Mouse (Mus musculus) NIH3T3 (cell line): ENCODE measurements around the gene Arhgap8.

ENCODE experiments used
- DNase-seq: peaks from one replicate; pipeline ENCODE4 v3.0.0-alpha.2; 2012; ENCODE audit warnings: low read depth

Arhgap8 gene

DNA sequence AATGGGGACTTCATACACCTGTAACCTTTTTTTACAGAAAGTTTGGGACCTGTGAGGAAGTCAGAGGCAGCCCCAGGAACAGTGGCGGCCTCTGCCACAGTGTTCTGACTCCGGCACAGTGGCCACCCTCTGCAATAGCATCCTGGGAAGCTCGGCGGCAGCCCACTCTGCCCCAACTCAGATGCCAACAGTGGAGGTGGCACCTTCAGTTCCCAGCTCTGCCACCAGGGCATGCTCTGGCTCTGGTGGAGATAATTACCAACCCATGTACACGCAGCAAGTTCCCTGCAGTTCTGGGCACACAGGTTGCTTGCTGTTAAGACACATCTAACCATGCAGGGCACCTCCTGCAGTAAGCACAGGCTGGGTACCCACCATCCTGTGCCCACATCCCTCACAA lies 80.3 kb downstream of the Arhgap8 start:
- peak; percentile 47 for DNase-seq

DNA sequence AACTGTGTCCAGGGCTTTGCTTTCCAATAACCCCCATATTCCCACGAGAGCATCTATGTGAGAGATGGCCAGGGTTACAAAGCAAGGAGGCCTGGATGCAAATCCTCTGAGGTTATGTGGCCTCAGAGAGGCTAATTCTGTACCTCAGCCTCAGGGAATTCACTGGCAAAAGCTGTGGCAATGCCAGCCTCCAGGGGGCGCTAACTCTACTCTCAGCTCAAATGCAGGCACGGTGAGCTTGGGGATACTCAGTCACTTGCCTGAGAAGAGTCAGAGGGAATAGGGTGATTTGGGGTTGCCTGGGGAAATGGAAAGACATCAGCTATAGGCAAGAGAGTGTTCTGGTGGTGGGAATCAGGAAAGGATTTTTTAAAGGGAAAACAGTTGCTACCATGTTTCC lies 83.8 kb downstream of the Arhgap8 start:
- DNase-seq: peak; percentile 73

DNA sequence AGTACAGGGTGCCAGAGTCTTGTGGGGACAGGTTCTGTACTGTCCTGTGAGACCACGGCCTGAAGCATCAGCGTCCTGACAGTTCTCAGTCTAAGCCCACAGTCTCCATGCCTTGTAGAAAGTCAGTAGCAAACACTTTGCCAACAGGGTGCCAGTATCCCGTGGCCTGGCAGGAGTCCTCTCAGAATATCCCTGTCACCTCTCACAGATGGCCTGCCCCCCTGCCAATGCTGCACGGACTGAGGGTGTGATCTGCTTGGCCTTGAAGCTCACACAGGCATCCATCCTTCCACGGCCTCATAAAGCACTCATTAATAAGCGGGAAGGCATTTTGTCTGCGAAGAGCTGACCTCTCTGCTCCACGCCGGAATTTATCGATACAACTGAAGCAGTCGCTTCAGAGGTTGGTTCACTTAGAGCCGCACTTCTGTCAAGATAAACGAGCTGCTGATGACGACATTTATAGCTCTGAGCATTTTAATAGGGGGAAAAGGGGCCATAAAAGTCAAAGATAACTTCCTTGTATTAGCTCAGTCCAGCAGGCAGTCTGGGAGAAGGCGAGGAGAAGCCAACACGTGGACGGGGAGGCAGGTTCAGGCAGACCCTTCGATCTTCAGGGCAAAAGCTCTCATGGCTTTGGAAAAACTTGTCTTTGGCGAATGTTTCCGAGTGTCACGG lies 89.6 kb downstream of the Arhgap8 start:
- DNase-seq: no peak

DNA sequence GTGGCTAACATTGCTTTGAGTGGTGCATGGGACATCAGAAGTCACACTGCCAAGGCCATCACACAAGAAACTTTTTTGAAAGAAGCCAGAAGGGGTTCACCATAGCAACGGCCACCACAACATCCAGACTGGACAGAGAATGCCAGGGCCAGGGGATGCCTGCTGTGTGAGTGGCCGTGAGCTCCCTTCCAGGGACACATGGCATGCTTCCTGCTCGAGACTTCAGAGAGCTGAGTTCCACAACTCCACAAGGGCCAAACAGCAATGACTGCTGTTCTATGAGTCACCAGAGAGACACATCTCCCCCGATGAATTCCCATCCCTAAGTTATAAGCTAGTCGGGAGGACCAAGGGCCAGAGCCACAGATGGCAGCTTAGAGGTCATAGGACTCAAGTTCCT lies 91.3 kb downstream of the Arhgap8 start:
- DNase-seq: no peak

DNA sequence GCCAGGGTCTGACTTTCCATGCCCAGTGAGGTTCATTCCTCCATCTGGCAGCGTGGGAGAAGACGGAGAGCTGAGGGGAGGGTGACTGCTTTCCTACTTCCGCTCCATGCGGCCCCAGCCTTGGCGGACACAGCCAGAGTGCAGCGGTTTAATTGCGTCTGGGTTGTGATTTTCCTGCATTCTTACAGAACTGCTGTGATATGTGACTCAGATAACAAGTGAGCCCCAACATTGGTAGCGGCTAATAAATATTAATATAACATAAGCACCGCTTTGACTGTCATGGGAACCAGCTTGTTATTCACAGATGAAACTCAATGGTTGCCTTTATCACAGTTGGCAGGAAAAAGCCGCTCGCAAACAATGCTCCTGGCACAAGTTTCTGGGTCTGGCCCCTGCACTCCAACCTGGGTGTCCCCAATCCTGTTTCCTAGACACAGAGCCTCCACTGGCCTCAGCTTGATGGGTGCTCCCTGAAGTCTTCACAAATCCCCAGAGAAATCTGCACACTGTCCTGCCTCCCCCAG lies 93.0 kb downstream of the Arhgap8 start:
- no peak for DNase-seq

DNA sequence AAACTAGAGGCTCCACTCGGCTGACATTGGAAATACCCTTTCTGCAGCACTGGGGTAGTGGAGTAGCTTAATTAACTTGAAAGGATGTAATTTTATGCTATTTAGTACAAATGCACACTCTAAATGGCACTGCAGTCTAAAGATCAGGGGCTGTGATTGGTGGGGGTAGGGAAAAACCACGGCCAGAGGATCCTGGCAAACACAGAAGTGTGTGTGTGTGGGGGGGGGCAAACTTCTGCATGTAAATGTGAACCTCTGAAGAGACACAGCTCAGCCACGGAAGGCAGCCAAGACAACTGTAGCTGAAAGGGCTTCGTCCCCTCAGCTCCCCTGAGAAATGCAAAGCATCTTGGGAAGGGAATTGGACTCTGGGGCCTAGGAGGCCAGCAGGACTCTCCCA lies 95.3 kb downstream of the Arhgap8 start:
- no peak for DNase-seq

DNA sequence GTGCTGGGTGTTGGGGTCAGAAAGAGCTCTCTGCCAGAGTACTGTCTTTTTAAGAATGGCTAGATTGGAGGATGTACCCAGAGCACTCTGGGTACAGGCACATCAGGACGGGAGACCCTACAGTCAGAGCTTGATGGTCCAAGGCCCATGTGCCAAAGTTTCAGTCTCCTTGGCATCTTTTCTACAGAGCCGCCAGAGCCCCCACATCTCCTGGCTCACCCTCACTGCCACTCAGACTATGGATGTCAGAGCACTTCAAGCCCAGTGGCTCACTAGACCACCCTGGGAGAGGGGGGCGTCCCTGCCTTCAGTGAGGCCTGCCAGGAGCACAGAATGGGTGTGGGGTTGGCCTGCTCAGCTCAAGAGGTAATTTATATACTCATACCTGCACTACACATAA lies 97.7 kb downstream of the Arhgap8 start:
- DNase-seq: no peak

DNA sequence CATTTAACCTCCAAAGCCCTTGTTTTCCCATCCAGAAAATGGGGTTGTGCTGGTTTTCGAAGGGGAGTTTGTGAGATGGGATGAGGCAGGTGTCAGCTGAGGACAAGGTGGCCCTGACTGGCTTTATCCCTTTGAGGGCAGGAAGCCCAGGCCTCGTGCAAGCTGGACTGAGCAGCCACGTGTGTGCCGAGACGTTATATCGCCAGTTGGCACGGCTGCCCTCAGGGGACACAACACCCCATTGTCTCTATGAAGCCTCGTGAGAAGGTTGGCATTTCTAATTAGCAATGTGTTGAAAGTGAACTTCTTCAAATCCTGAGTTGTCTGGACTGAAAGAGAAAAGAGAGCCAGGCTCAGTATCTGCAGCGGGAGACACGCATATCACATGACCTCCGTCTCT lies 98.4 kb downstream of the Arhgap8 start:
- DNase-seq: no peak

DNA sequence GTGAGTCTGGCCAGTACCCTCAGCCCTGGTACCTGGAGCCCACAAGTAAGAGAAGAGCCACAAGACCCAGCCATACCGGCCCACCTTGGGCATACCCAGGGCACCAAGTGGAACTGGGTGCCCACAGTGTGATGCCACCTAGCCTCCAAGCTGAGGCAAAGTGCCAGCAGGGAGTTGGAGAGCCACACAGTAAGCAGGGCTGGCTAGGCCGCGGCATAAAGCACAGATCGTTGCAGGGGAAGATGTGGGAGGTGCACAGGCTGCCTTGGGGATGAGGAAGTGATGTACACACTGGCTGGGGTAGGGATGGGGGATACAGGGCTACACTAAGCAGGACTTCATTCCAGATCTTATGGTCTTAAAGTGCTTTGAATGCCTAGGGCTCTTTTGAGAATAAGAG lies 101.0 kb downstream of the Arhgap8 start:
- no peak for DNase-seq
